Mouse (Mus musculus) MEL (cell line): Measurements from ENCODE around the gene Phf3. TPM values are rescaled to one million over a fixed set of nuclear protein-coding genes. Genes with fewer than 3 reads are reported as not detected.

Experiments
- DNase-seq: peaks from one replicate; pipeline ENCODE4 v3.0.0; 2011; ENCODE audit warnings: low read depth, low spot score
- H3K27ac ChIP-seq: 2 replicates; pipeline ENCODE4 v1.5.1; 2012; ENCODE audit warnings: low read depth, mild to moderate bottlenecking, control low read depth, low read length, moderate library complexity; ENCODE audit not compliant: control insufficient read depth
- H3K27me3 ChIP-seq, 2 experiments: fragments of 150-350 bp in 1 of 2; sonication (generic) in 1 of 2; 2 replicates each; pipeline ENCODE4 v1.6.1; 2012; ENCODE audit warnings: low read length in 2 of 2, mild to moderate bottlenecking in 2 of 2, improper control_type of control experiment in 1 of 2, moderate library complexity in 1 of 2; ENCODE audit not compliant: insufficient read depth in 2 of 2, control insufficient read depth in 1 of 2
- H3K36me3 ChIP-seq, 2 experiments: 2 replicates each; pipeline ENCODE4 v1.6.1; 2012 to 2014; ENCODE audit warnings: low read length in 2 of 2, improper control_type of control experiment in 1 of 2, inconsistent platforms in 1 of 2, mild to moderate bottlenecking in 1 of 2; ENCODE audit not compliant: insufficient read depth in 2 of 2, control insufficient read depth in 1 of 2
- H3K4me1 ChIP-seq, 2 experiments: fragments of 150-350 bp in 1 of 2; sonication (generic) in 1 of 2; 2 replicates each; pipeline ENCODE4 v1.6.1; 2012; ENCODE audit warnings: low read length in 2 of 2, improper control_type of control experiment in 1 of 2, mild to moderate bottlenecking in 1 of 2; ENCODE audit not compliant: insufficient read depth in 2 of 2, control insufficient read depth in 1 of 2
- H3K4me3 ChIP-seq, 2 experiments: fragments of 150-350 bp in 1 of 2; sonication (generic) in 1 of 2; 2 replicates each; pipeline ENCODE4 v1.5.1; 2012; ENCODE audit warnings: low read depth in 2 of 2, low read length in 2 of 2, mild to moderate bottlenecking in 2 of 2, moderate library complexity in 2 of 2, control low read depth in 1 of 2, improper control_type of control experiment in 1 of 2; ENCODE audit not compliant: control insufficient read depth in 1 of 2, insufficient read depth in 1 of 2
- H3K79me2 ChIP-seq: 2 replicates; pipeline ENCODE4 v1.6.1; 2012; ENCODE audit warnings: mild to moderate bottlenecking, low read length, moderate library complexity; ENCODE audit not compliant: control insufficient read depth, poor library complexity, insufficient read depth
- H3K9ac ChIP-seq: 2 replicates; pipeline ENCODE4 v1.6.1; 2012; ENCODE audit warnings: low read depth, mild to moderate bottlenecking, control low read depth, low read length, moderate library complexity; ENCODE audit not compliant: control insufficient read depth, poor library complexity, severe bottlenecking
- H3K9me3 ChIP-seq: fragments of 150-350 bp; sonication (generic); replicated peaks from 2 replicates; pipeline ENCODE4 v1.6.1; 2012; ENCODE audit warnings: mild to moderate bottlenecking, low read length, improper control_type of control experiment, moderate library complexity; ENCODE audit not compliant: insufficient read depth
- CHD2 ChIP-seq: IDR thresholded peaks from 2 replicates; pipeline ENCODE4 v1.6.1; 2011; ENCODE audit warnings: low read length, improper control_type of control experiment
- CTCF ChIP-seq, 3 experiments: IDR thresholded peaks in 2 of 3; conservative IDR thresholded peaks in 1 of 3; 2 replicates each; pipeline ENCODE4 v1.5.1; 2011 to 2012; ENCODE audit warnings: low read length in 3 of 3, low read depth in 2 of 3, mild to moderate bottlenecking in 2 of 3, improper control_type of control experiment in 1 of 3, inconsistent platforms in 1 of 3, mixed read lengths in 1 of 3, moderate library complexity in 1 of 3; ENCODE audit not compliant: control insufficient read depth in 1 of 3, insufficient read depth in 1 of 3, poor library complexity in 1 of 3, severe bottlenecking in 1 of 3
- EP300 ChIP-seq, 2 experiments: IDR thresholded peaks; 2 replicates each; pipeline ENCODE4 v1.6.1; 2011; ENCODE audit warnings: improper control_type of control experiment in 2 of 2, low read length in 2 of 2, low read depth in 1 of 2, mild to moderate bottlenecking in 1 of 2
- ETS1 ChIP-seq: IDR thresholded peaks from 2 replicates; pipeline ENCODE4 v1.6.1; 2012; ENCODE audit warnings: low read depth, mild to moderate bottlenecking, inconsistent platforms, low read length, improper control_type of control experiment, moderate library complexity
- HCFC1 ChIP-seq: IDR thresholded peaks from 2 replicates; pipeline ENCODE4 v1.6.1; 2012; ENCODE audit warnings: low read depth, mild to moderate bottlenecking, inconsistent platforms, low read length, improper control_type of control experiment, moderate library complexity
- KAT2A ChIP-seq: conservative IDR thresholded peaks from 2 replicates; pipeline ENCODE4 v1.6.1; 2012; ENCODE audit warnings: low read depth, low read length, improper control_type of control experiment, inconsistent platforms
- MAX ChIP-seq: IDR thresholded peaks from 2 replicates; pipeline ENCODE4 v1.6.1; 2011; ENCODE audit warnings: low read length, improper control_type of control experiment
- MYB ChIP-seq: IDR thresholded peaks from 2 replicates; pipeline ENCODE4 v1.6.1; 2011; ENCODE audit warnings: mild to moderate bottlenecking, low read depth, low read length, improper control_type of control experiment
- MYC ChIP-seq: IDR thresholded peaks from 2 replicates; pipeline ENCODE4 v1.6.1; 2011; ENCODE audit warnings: low read depth, mild to moderate bottlenecking, low read length, improper control_type of control experiment, moderate library complexity
- NRF1 ChIP-seq: IDR thresholded peaks from 2 replicates; pipeline ENCODE4 v1.6.1; 2014; ENCODE audit warnings: low read depth, mild to moderate bottlenecking, inconsistent platforms, low read length, improper control_type of control experiment, moderate library complexity; ENCODE audit not compliant: poor library complexity, insufficient read depth, severe bottlenecking
- POLR2AphosphoS5 ChIP-seq: IDR thresholded peaks from 2 replicates; pipeline ENCODE4 v1.6.1; 2012; ENCODE audit warnings: low read depth, borderline replicate concordance, mild to moderate bottlenecking, inconsistent platforms, low read length, moderate library complexity, mixed read lengths
- RAD21 ChIP-seq: IDR thresholded peaks from 2 replicates; pipeline ENCODE4 v1.6.1; 2011; ENCODE audit warnings: mild to moderate bottlenecking, low read depth, low read length, improper control_type of control experiment
- SMC3 ChIP-seq: IDR thresholded peaks from 2 replicates; pipeline ENCODE4 v1.6.1; 2011; ENCODE audit warnings: low read depth, low read length, improper control_type of control experiment
- TCF12 ChIP-seq: IDR thresholded peaks from 2 replicates; pipeline ENCODE4 v1.6.1; 2014; ENCODE audit warnings: low read depth, mild to moderate bottlenecking, inconsistent platforms, low read length, improper control_type of control experiment, moderate library complexity
- UBTF ChIP-seq: IDR thresholded peaks from 2 replicates; pipeline ENCODE4 v1.6.1; 2012; ENCODE audit warnings: low read depth, mild to moderate bottlenecking, inconsistent platforms, low read length, improper control_type of control experiment, moderate library complexity, borderline replicate concordance; ENCODE audit not compliant: insufficient read depth
- ZC3H11A ChIP-seq: IDR thresholded peaks from 2 replicates; pipeline ENCODE4 v1.6.1; 2012; ENCODE audit warnings: low read depth, mild to moderate bottlenecking, inconsistent platforms, low read length, improper control_type of control experiment
- polyA plus RNA-seq, 2 experiments: library from polyadenylated mRNA; stranded (reverse) in 1 of 2; unstranded in 1 of 2; fragments of >175 nt in 1 of 2; fragments of >200 nt in 1 of 2; gene quantifications; 2 replicates each; pipeline versions ENCODE4 v1.2.1 to v1.2.4; 2012; ENCODE audit warnings: low replicate concordance in 2 of 2, low read depth in 1 of 2; ENCODE audit not compliant: insufficient read length in 2 of 2, insufficient read depth in 1 of 2, missing spikeins in 1 of 2
- total RNA-seq: library from RNA; depleted of rRNA; stranded (reverse); fragments of 300-350 nt; gene quantifications from 2 replicates; pipeline ENCODE4 v1.2.3, GENCODE M21; 2012

Gene Phf3
- total and polyA plus RNA-seq, 3 experiments, result 32.5 to 606 (median 50.6) TPM

- Histone ChIP-seq H3K4me1 (peaks cover 0 to 3% of the 10 kb centered on the region in 2 experiments; a peak in 2 of 4 replicates), H3K36me3 (peaks cover 0 to 3% of the 10 kb centered on the region in 2 experiments; a peak in 2 of 4 replicates), H3K27me3 (peaks cover 0 to 2% of the 10 kb centered on the region in 2 experiments; a peak in 2 of 4 replicates), H3K4me3 (no peak overlapping the region), H3K9me3 (no peaks in the 10 kb centered on the region), H3K79me2 (no peaks in the 10 kb centered on the region), H3K9ac (no peak overlapping the region), H3K27ac (no peak overlapping the region)
- peak; percentile 26 for DNase-seq
- TF ChIP-seq ETS1 (no peak), MYC (no peak), TCF12 (no peak), NRF1 (no peak), MAX (no peak), CHD2 (no peak), RAD21 (no peak), EP300 (IDR thresholded peaks at IDR 0.05; ENCODE audit: low read depth in 1 of 2, low read length in 2 of 2) (no peak), SMC3 (no peak), HCFC1 (no peak), UBTF (no peak), KAT2A (no peak), MYB (no peak)
Measured at GRCm38 (mm10) chr1:30779562-30779961, 94.2 kb downstream of the Phf3 start.

- TF ChIP-seq RAD21 (peak; percentile 86), SMC3 (peak; percentile 88), CTCF (IDR thresholded peaks at IDR 0.05 in 2 of 3, conservative IDR thresholded peaks at IDR 0.05 in 1 of 3; ENCODE audit: control insufficient read depth in 1 of 3, insufficient read depth in 1 of 3, low read depth in 2 of 3, low read length in 3 of 3, poor library complexity in 1 of 3, severe bottlenecking in 1 of 3) (peak; percentile 42 to 81 (median 64)), ZC3H11A (peak; percentile 91), POLR2AphosphoS5 (no peak)
- Histone ChIP-seq H3K27me3 (peaks cover 0 to 2% of the 10 kb centered on the region in 2 experiments; a peak in 2 of 4 replicates), H3K4me3 (no peak overlapping the region), H3K36me3 (peaks cover 0 to 3% of the 10 kb centered on the region in 2 experiments; a peak in 2 of 4 replicates), H3K4me1 (peaks cover 0 to 3% of the 10 kb centered on the region in 2 experiments; a peak in 2 of 4 replicates), H3K9ac (no peak overlapping the region), H3K27ac (no peak overlapping the region), H3K79me2 (no peaks in the 10 kb centered on the region), H3K9me3 (no peaks in the 10 kb centered on the region)
- peak; percentile 65 for DNase-seq
Measured at GRCm38 (mm10) chr1:30778374-30779005, 95.2 kb downstream of the Phf3 start.
